ENCODE assay signal across 10 mouse cellular contexts in genomic region chr2:153712646-153713091, GRCm38 (mm10). TPM values are rescaled to one million over a fixed set of nuclear protein-coding genes. Genes with fewer than 3 reads are reported as not detected.
A peak's percentile ranks its signal among the peaks of the same experiment; 100 is the strongest.
DNase-seq lines count a peak whose midpoint lies in the region; ATAC-seq and TF ChIP-seq lines count a peak whose summit lies in the region.
"Had no signal": no experiment of that assay in that cellular context is flagged by ENCODE, and none has a peak within 500 bp of the region (broad histone marks: within the 10 kb centered on the region; RNA-seq: fewer than 3 reads in every experiment).

No protein-coding gene starts in this region.

- peak overlapping the region; percentile 46; the same call in 1 of the 2 replicates for H3K27ac ChIP-seq in heart, postnatal 0 days (ENCODE audit: low read depth)
- peak overlapping the region; percentile 91 for H3K27ac ChIP-seq in forebrain, embryonic 12.5 days

- no peaks in the 10 kb centered on the region for H3K27me3 ChIP-seq in heart, postnatal 0 days (ENCODE audit: control insufficient read depth, insufficient read depth, low read length)
- H3K27me3 ChIP-seq in forebrain, embryonic 12.5 days, result no peaks in the 10 kb centered on the region

- TF ChIP-seq CTCF in heart, postnatal 0 days (IDR thresholded peaks at IDR 0.05; ENCODE audit: low read depth), result no peak

- intact Hi-C loops in heart, postnatal 25 days (cut with DNase I), result loop anchor here (5.0 kb wide), 2 partner anchors 80 to 220 kb away; no protein-coding TSS in a partner anchor

- DNase-seq in heart, postnatal 0 days (ENCODE audit: low spot score), result no peak
- no peak for DNase-seq in heart, postnatal 25 days (ENCODE audit: low spot score)
- peak; percentile 8 to 9 for DNase-seq in layer of hippocampus, postnatal 25 days (ENCODE audit: extremely low spot score in 1 of 2, low spot score in 1 of 2)
- DNase-seq in lung, postnatal 14 days, result peak; percentile 8
- DNase-seq in kidney, adult 9 months, result no peak
- no peak for DNase-seq in cerebellum, adult 8-10 months

- WGBS in heart, postnatal 0 days, result 21% methylated on average over 3 of the region's 3 CpGs
- 9% methylated on average over 3 of the region's 3 CpGs for WGBS in forebrain, embryonic 12.5 days

- H3K36me3 ChIP-seq in heart, postnatal 0 days (replicated peaks; ENCODE audit: control insufficient read depth, insufficient read depth, low read length), result no peaks in the 10 kb centered on the region
- no peaks in the 10 kb centered on the region for H3K36me3 ChIP-seq in forebrain, embryonic 12.5 days (replicated peaks)
- H3K36me3 ChIP-seq: G1E had no signal

- no peak overlapping the region for H3K4me3 ChIP-seq in heart, postnatal 0 days (ENCODE audit: low read depth, low read length)
- H3K4me3 ChIP-seq in forebrain, embryonic 12.5 days (replicated peaks), result no peak overlapping the region

- H3K4me1 ChIP-seq in heart, postnatal 0 days (ENCODE audit: control insufficient read depth, insufficient read depth), result peaks cover 15% of the 10 kb centered on the region
- peaks cover 12% of the 10 kb centered on the region for H3K4me1 ChIP-seq in forebrain, embryonic 12.5 days

- no peak for TF ChIP-seq EP300 in heart, postnatal 0 days (IDR thresholded peaks at IDR 0.05; ENCODE audit: low read depth)

- ATAC-seq in heart, postnatal 0 days (ENCODE audit: insufficient read depth, low read depth), result peak; percentile 21; the same call in 1 of the 2 replicates
- ATAC-seq in forebrain, embryonic 12.5 days (ENCODE audit: low FRiP score), result peak; percentile 79
- ATAC-seq in monocyte, adult 5-6 weeks (replicated peaks; ENCODE audit: insufficient number of reproducible peaks, low FRiP score, low TSS enrichment, poor library complexity, severe bottlenecking), result no peak

- no peak overlapping the region for H3K4me2 ChIP-seq in heart, postnatal 0 days (ENCODE audit: low read depth, low read length)
- H3K4me2 ChIP-seq in forebrain, embryonic 12.5 days, result no peak overlapping the region; the same call in 1 of the 2 replicates

- H3K9ac ChIP-seq in heart, postnatal 0 days (replicated peaks; ENCODE audit: low read depth, low read length), result no peak overlapping the region
- H3K9ac ChIP-seq in forebrain, embryonic 12.5 days, result peak overlapping the region; percentile 17; the same call in 1 of the 2 replicates

- no peaks in the 10 kb centered on the region for H3K9me3 ChIP-seq in heart, postnatal 0 days (replicated peaks; ENCODE audit: control insufficient read depth, low read length)
- H3K9me3 ChIP-seq in forebrain, embryonic 12.5 days, result no peaks in the 10 kb centered on the region
- H3K9me3 ChIP-seq: G1E had no signal

RNA-seq across cellular contexts. Expression of gene Dnmt3c, which starts 16.2 kb away (rescaled TPM):
- total RNA-seq in heart, postnatal 0 days (2014; rRNA removed; ENCODE audit: low replicate concordance), result not detected in 2 replicates
- polyA plus RNA-seq in heart, postnatal 0 days (2015; fragmentation: Nextera tagmentation; extraction: Ambion mirVana), result 0.05 TPM in 1 of 2 replicates, not detected in the other
- total RNA-seq in heart, postnatal 25 days (2021), result not detected
- 0.10 TPM in 1 of 2 replicates, not detected in the other for polyA plus RNA-seq in forebrain, embryonic 12.5 days (2016; fragmentation: Nextera tagmentation; extraction: Ambion mirVana)
- total RNA-seq in layer of hippocampus, postnatal 25 days (2021), result under 1 TPM in 1 of 2 experiments, not detected in 1; 0.23 TPM
- not detected in 3 replicates for total RNA-seq in monocyte, adult 5-6 weeks (2017)
- total RNA-seq: G1E had no signal
- polyA plus RNA-seq: small intestine, adult 2 months had no signal

RNA-seq across cellular contexts. Expression of gene Mapre1, which starts 28.4 kb away (rescaled TPM):
- 36.8 and 49.4 TPM in 2 replicates for total RNA-seq in heart, postnatal 0 days (2014; rRNA removed; ENCODE audit: low replicate concordance)
- 201 and 208 TPM in 2 replicates for polyA plus RNA-seq in heart, postnatal 0 days (2015; fragmentation: Nextera tagmentation; extraction: Ambion mirVana)
- total RNA-seq in heart, postnatal 25 days (2021), result 10 to 100 TPM; 57.8 to 60.0 TPM
- 385 and 409 TPM in 2 replicates for polyA plus RNA-seq in forebrain, embryonic 12.5 days (2016; fragmentation: Nextera tagmentation; extraction: Ambion mirVana)
- 10 to 100 TPM; 82.2 to 89.2 TPM for total RNA-seq in layer of hippocampus, postnatal 25 days (2021)
- 84.4 to 215 TPM (median 180 TPM) in 3 replicates for total RNA-seq in monocyte, adult 5-6 weeks (2017)

Comparison
In these comparisons a context has a peak if more than half of its experiments do, and no peak if none do; other contexts are left out.
1. DNase-seq: peak in layer of hippocampus, postnatal 25 days (2 of 2) and lung, postnatal 14 days (single experiment); none in heart, postnatal 0 days (single experiment), heart, postnatal 25 days (single experiment), kidney, adult 9 months (single experiment) and cerebellum, adult 8-10 months (single experiment).